Mouse (Mus musculus) embryonic facial prominence, embryonic 10.5 days (tissue): ENCODE data around the gene Mup14. TPM values are rescaled to one million over a fixed set of nuclear protein-coding genes. Genes with fewer than 3 reads are reported as not detected.
"Not testable (repeated sequence)": the region's sequence is repeated elsewhere in the genome, so short reads cannot be mapped to it uniquely, and the experiment has no call there.

Experiments used
- DNase-seq: peaks from one replicate; pipeline ENCODE4 v3.0.0-alpha.2; 2017; ENCODE audit warnings: low spot score
- H3K27ac ChIP-seq: fragments of 300-500 bp; sonication (generic); replicated peaks from 2 replicates; pipeline ENCODE4 v1.5.1; 2016; ENCODE audit warnings: mild to moderate bottlenecking
- H3K27me3 ChIP-seq: fragments of 300-500 bp; sonication (generic); replicated peaks from 2 replicates; pipeline ENCODE4 v1.6.1; 2016; ENCODE audit warnings: low read depth, mild to moderate bottlenecking; ENCODE audit not compliant: poor library complexity, severe bottlenecking
- H3K36me3 ChIP-seq: fragments of 300-500 bp; sonication (generic); replicated peaks from 2 replicates; pipeline ENCODE4 v1.6.1; 2016; ENCODE audit warnings: mild to moderate bottlenecking, moderate library complexity
- H3K4me1 ChIP-seq: fragments of 300-500 bp; sonication (generic); 2 replicates; pipeline ENCODE4 v1.6.1; 2016
- H3K4me3 ChIP-seq: fragments of 300-500 bp; sonication (generic); 2 replicates; pipeline ENCODE4 v1.5.1; 2016; ENCODE audit warnings: mild to moderate bottlenecking, moderate library complexity
- H3K9me3 ChIP-seq: fragments of 300-500 bp; sonication (generic); 2 replicates; pipeline ENCODE4 v1.6.1; 2016; ENCODE audit warnings: mild to moderate bottlenecking
- WGBS: fragments of 180-500 bp; shearing (Covaris S2); methylation state at CpG from one replicate; pipeline ENCODE4 v1.1.7; 2016; 5-methylcytosine and 5-hydroxymethylcytosine counted together
- polyA plus RNA-seq: library from polyadenylated mRNA; unstranded; fragments of >200 nt; fragmentation: Nextera tagmentation; extraction: Ambion mirVana; gene quantifications from 2 replicates; pipeline ENCODE4 v1.2.1, GENCODE M21; 2016

Mup14 gene
- polyA plus RNA-seq: not detected in 2 replicates

DNA sequence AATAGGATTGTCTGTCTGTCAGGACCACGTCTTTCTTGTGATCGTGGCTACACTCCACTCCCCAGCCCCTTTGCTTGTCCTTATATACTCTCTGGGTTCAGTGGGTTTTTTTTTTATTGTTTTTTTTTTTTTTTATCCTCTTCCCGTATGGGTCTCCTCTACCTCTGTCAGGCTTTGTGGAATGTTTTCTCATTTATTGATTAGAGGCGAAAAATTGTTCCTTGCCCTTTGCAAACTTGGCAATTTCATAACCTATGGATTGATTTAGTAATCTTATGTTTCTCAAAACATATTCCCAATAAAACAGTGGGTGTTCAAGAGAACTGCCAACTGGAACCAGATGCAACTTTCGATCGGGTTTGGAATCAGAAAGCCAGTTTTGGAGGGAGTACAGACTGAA, at the start of gene Mup14:
Gene Mup14 (minus strand): TSS at position 101 of the 400 bp plus-strand sequence.
- WGBS: 93% methylated on average over 6 of the region's 6 CpGs
- not testable (repeated sequence) for H3K4me3 ChIP-seq, H3K36me3 ChIP-seq, H3K9me3 ChIP-seq, H3K27me3 ChIP-seq, DNase-seq, H3K4me1 ChIP-seq, H3K27ac ChIP-seq

DNA sequence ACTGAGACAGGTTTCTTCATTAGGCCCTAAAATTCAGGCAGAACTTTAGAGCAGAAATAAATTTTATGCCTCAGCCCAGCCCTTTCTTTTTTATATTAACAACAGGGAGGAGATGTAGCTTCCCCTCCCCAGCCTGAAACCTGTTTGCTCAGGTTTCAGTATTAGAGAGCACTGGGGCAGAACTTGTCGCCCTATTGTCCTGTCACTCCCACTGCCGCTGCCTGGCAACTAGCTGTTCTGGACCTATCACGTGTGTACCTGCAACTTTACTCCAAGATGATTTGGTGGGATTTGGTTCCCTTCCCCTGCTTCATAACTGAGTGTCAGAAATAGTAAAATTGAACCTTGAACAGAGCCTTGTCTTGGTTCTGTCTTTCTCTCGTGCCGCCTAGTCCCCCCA, 34.3 kb upstream of the Mup14 start:
- not testable (repeated sequence) for H3K27me3 ChIP-seq, H3K36me3 ChIP-seq, H3K4me3 ChIP-seq, H3K9me3 ChIP-seq, DNase-seq, H3K4me1 ChIP-seq, H3K27ac ChIP-seq
- 88% methylated on average over 3 of the region's 5 CpGs for WGBS

Other genes with a start within 250 kb of the Mup14 start
- gene Mup13, start 75.7 kb downstream of the Mup14 start, polyA plus RNA-seq: not detected in 2 replicates
- gene Mup15, start 135.7 kb upstream of the Mup14 start, polyA plus RNA-seq: not detected in 2 replicates
- not detected in 2 replicates for gene Mup16, start 215.5 kb upstream of the Mup14 start, polyA plus RNA-seq